Mouse (Mus musculus) liver, adult 2 months (tissue): ENCODE results near the gene Zbtb21.

Experiments used
- CTCF ChIP-seq: fragments of 200-500 bp; IDR thresholded peaks from 2 replicates; pipeline ENCODE4 v1.5.1; 2011; ENCODE audit warnings: low read depth, low read length, control low read depth
- POLR2A ChIP-seq: fragments of 200-500 bp; IDR thresholded peaks from 2 replicates; pipeline ENCODE4 v1.6.1; 2011; ENCODE audit warnings: low read length, control low read depth; ENCODE audit not compliant: insufficient read depth; ENCODE audit errors: extremely low read depth

- TF ChIP-seq POLR2A = no peak
- TF ChIP-seq CTCF = no peak
Observed at GRCm38 (mm10) chr16:97920621-97921020, 41.8 kb downstream of the Zbtb21 start.
